Mouse (Mus musculus) inflammation-experienced regulatory T-cells, adult 16 weeks (primary cell): ENCODE data around the gene Ston1. TPM values are rescaled to one million over a fixed set of nuclear protein-coding genes. Genes with fewer than 3 reads are reported as not detected.

Source experiments
- polyA plus RNA-seq: library from polyadenylated mRNA; unstranded; fragments of 100-300 nt; shearing (Covaris generic); gene quantifications from one replicate; pipeline ENCODE4 v1.2.1, GENCODE M21; 2017

The Ston1 gene
- 2.2 TPM for polyA plus RNA-seq

DNA sequence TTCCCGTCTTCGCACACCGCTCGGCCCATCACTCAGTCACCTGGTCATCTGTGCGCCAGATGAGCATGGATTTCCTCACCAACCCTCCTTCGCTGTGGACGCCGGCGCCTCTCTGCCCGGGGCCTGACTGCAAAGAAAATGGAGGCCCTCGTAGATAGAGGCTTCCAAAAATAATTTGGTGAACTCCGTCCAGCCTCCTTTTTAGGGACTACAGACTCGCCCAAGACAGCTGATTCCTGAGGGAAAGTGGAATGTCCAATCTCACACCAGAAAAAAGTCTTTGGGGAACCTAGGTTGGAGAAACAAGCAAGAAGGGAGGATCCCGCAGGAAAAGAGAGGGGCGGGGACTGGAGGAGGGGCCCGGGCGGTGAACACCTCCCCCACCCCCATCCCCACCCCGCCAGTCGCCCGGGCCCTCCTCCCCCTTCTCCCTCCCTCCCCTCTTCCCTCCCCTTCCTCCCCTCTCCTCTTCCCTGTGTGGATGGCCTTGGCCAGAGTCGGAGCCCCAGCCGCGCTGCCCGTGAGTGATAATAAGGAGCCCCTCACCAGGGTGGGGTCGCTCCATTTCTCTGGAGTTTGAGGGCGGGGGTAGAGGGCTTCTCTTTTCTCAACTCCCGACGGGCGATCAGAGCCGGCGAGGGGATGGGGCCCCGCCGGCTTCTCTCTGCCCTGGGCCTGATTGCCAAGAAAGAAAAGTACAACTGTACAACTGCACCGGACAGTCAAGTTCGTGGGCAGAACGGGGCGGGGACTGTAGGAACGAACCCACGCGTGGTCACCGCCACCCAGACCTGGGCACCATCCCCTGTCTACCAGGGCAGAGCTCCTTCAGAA, at the start of gene Ston1:
Gene Ston1 (plus strand): TSS at position 463 of the 834 bp plus-strand sequence.

DNA sequence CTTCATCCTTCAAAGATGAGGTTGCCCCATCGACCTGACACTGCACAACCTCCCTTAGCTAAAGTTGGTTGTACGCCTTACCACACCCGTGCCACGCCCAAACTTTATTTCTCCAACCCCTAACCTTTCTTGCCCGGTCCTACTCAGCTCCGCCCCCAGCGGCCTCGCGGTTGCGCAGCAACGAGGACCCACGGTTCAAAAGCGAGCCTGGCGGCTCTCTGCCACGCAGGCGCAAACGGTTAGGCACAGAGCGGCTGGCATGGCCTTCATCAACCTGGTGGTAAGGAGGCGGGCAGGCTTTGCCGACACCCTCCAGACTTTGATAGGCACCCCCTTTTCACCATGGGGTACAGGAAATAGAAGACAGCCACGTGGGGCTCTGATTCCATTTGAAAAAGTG, 71.0 kb downstream of the Ston1 start, which contains the start of gene Gtf2a1l:
Gene Gtf2a1l (plus strand): TSS at position 209 of the 400 bp plus-strand sequence.

Other genes with a start within 250 kb of the Ston1 start
- 37.7 TPM for gene Foxn2, start 157.0 kb upstream of the Ston1 start, polyA plus RNA-seq
- gene Ppp1r21, start 67.6 kb upstream of the Ston1 start, polyA plus RNA-seq, result 34.2 TPM
- not detected for gene Gtf2a1l, start 71.0 kb downstream of the Ston1 start, polyA plus RNA-seq
- not detected for gene Lhcgr, start 194.3 kb downstream of the Ston1 start, polyA plus RNA-seq